In the genomic region with DNA sequence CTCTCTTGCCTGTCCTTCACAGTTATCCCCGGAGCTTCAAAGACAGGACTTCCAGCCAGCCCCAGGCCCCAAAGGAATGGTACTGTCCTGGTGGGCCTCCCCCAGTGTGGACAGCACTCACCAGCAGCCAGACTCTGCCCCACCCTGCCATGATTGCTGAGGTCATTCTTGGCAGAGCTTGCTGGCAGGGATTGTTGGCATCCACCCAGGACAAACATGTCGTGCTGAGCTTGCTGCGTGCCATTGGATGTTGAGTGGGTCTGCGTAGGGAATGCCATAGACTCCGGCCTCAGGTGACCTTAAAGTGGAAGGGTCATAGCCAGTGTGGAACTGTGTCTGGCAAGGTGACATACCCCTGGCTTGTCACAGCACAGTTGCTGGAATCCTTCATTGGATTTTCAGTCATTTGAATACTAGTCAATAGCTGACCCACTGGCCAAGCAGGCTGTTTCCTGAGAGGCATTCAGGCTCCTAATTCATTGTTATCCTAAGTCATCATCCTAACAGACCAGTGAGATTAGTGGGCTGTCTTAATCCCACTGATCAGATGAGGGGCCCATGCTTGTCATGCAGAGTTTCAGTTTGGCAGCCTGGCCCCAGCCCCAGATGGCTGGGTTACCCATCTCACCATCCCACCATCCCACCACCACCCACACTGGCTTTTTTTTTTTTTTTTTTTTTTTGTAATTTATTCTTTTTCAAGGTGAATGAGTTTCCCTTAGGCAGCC, we compare ENCODE assay signal across 10 mouse cellular contexts. TPM values are rescaled to one million over a fixed set of nuclear protein-coding genes. Genes with fewer than 3 reads are reported as not detected.
DNase-seq lines count a peak whose midpoint lies in the region; ATAC-seq lines count a peak whose summit lies in the region.
"Had no signal": no experiment of that assay in that cellular context is flagged by ENCODE, and none has a peak within 500 bp of the region (broad histone marks: within the 10 kb centered on the region; RNA-seq: fewer than 3 reads in every experiment).

No protein-coding gene starts in this region.

- no peak overlapping the region for H3K4me2 ChIP-seq in liver, embryonic 11.5 days
- 0 out of 2 replicates have a peak overlapping the region, but pooled peaks have one; percentile 12 for H3K4me2 ChIP-seq in lung, embryonic 16.5 days (ENCODE audit: low read depth, low read length)
- no peak overlapping the region for H3K4me2 ChIP-seq in stomach, embryonic 14.5 days (replicated peaks; ENCODE audit: low read depth, low read length)

- DNase-seq in liver: peak; percentile 20
- no peak for DNase-seq in liver, embryonic 11.5 days (ENCODE audit: low spot score)
- DNase-seq in frontal cortex, postnatal 10 days (ENCODE audit: low spot score in 2 of 2): peak; percentile 59 to 68
- DNase-seq in heart, postnatal 4 days: peak; percentile 97
- DNase-seq in layer of hippocampus, postnatal 10 days (ENCODE audit: low spot score in 2 of 2): peak; percentile 77 to 79
- no peak for DNase-seq in thymus, postnatal 14 days

- no peaks in the 10 kb centered on the region for H3K36me3 ChIP-seq in liver, embryonic 11.5 days (ENCODE audit: control insufficient read depth, insufficient read depth, low read length)
- no peaks in the 10 kb centered on the region for H3K36me3 ChIP-seq in lung, embryonic 16.5 days (ENCODE audit: control insufficient read depth, insufficient read depth, low read length)
- no peaks in the 10 kb centered on the region for H3K36me3 ChIP-seq in stomach, embryonic 14.5 days (ENCODE audit: control insufficient read depth, insufficient read depth, low read length)

- H3K27me3 ChIP-seq in liver, embryonic 11.5 days (replicated peaks; ENCODE audit: control insufficient read depth, insufficient read depth, low read length): no peaks in the 10 kb centered on the region
- no peaks in the 10 kb centered on the region for H3K27me3 ChIP-seq in lung, embryonic 16.5 days (ENCODE audit: control insufficient read depth, insufficient read depth, low read depth, low read length)
- no peaks in the 10 kb centered on the region for H3K27me3 ChIP-seq in stomach, embryonic 14.5 days (ENCODE audit: control insufficient read depth, insufficient read depth, low read length)

- no peak overlapping the region for H3K4me3 ChIP-seq in liver, embryonic 11.5 days (ENCODE audit: low read depth, low read length)
- no peak overlapping the region for H3K4me3 ChIP-seq in lung, embryonic 16.5 days (ENCODE audit: low read length)
- H3K4me3 ChIP-seq in stomach, embryonic 14.5 days (ENCODE audit: low read depth, low read length): no peak overlapping the region

- ATAC-seq in liver, embryonic 11.5 days (replicated peaks; ENCODE audit: low FRiP score): no peak
- peak; percentile 81 for ATAC-seq in lung, embryonic 16.5 days (ENCODE audit: low read depth)
- ATAC-seq in stomach, embryonic 14.5 days (ENCODE audit: insufficient number of reproducible peaks, insufficient read depth, low FRiP score, low read depth): peak; percentile 28; the same call in 1 of the 2 replicates

- no peaks in the 10 kb centered on the region for H3K9me3 ChIP-seq in liver, embryonic 11.5 days (ENCODE audit: control insufficient read depth, low read length)
- H3K9me3 ChIP-seq in lung, embryonic 16.5 days (ENCODE audit: control insufficient read depth, low read length): no peaks in the 10 kb centered on the region
- no peaks in the 10 kb centered on the region for H3K9me3 ChIP-seq in stomach, embryonic 14.5 days (ENCODE audit: control insufficient read depth, low read depth, low read length)

- H3K9ac ChIP-seq in liver, embryonic 11.5 days (ENCODE audit: low read depth, low read length): no peak overlapping the region
- H3K9ac ChIP-seq in lung, embryonic 16.5 days (ENCODE audit: low read length): 0 out of 2 replicates have a peak overlapping the region, but pooled peaks have one; percentile 42
- no peak overlapping the region for H3K9ac ChIP-seq in stomach, embryonic 14.5 days (replicated peaks; ENCODE audit: low read depth, low read length)

- H3K27ac ChIP-seq in liver, embryonic 11.5 days (ENCODE audit: low read depth, low read length): no peak overlapping the region
- peak overlapping the region; percentile 49 for H3K27ac ChIP-seq in lung, embryonic 16.5 days (ENCODE audit: low read length)
- H3K27ac ChIP-seq in stomach, embryonic 14.5 days (ENCODE audit: low read length): no peak overlapping the region

- H3K4me1 ChIP-seq in liver, embryonic 11.5 days (replicated peaks; ENCODE audit: control insufficient read depth, insufficient read depth, low read length): no peaks in the 10 kb centered on the region
- peaks cover 43% of the 10 kb centered on the region for H3K4me1 ChIP-seq in lung, embryonic 16.5 days (replicated peaks; ENCODE audit: control insufficient read depth, insufficient read depth, low read length)
- peaks cover 14% of the 10 kb centered on the region; the same call in 1 of the 2 replicates for H3K4me1 ChIP-seq in stomach, embryonic 14.5 days (ENCODE audit: control insufficient read depth, insufficient read depth, low read length)

- 64% methylated on average over 5 of the region's 5 CpGs for WGBS in liver, embryonic 11.5 days
- WGBS in lung, embryonic 16.5 days: 10% methylated on average over 5 of the region's 5 CpGs
- WGBS in stomach, embryonic 14.5 days: 49% methylated on average over 5 of the region's 5 CpGs

RNA-seq across cellular contexts. Expression of a gene that starts 42.0 kb away (rescaled TPM):
- 1.2 and 3.3 TPM in 2 replicates for polyA plus RNA-seq in liver, embryonic 11.5 days (2014; fragmentation: Nextera tagmentation; extraction: Ambion mirVana)
- 100 to 1,000 TPM; 125 to 139 TPM for total RNA-seq in heart, postnatal 4 days (2021)
- total RNA-seq in layer of hippocampus, postnatal 10 days (2021): 100 to 1,000 TPM; 228 to 241 TPM
- polyA plus RNA-seq in lung, embryonic 16.5 days (2015; fragmentation: Nextera tagmentation; extraction: Ambion mirVana): 71.6 and 75.7 TPM in 2 replicates
- 10.2 and 14.7 TPM in 2 replicates for polyA plus RNA-seq in stomach, embryonic 14.5 days (2014; fragmentation: Nextera tagmentation; extraction: Ambion mirVana)
- total RNA-seq: neutrophil, adult 5-6 weeks had no signal

RNA-seq across cellular contexts. Expression of a gene that starts 53.9 kb away (rescaled TPM):
- not detected in 2 replicates for polyA plus RNA-seq in liver, embryonic 11.5 days (2014; fragmentation: Nextera tagmentation; extraction: Ambion mirVana)
- total RNA-seq in heart, postnatal 4 days (2021): not detected
- not detected for total RNA-seq in layer of hippocampus, postnatal 10 days (2021)
- polyA plus RNA-seq in lung, embryonic 16.5 days (2015; fragmentation: Nextera tagmentation; extraction: Ambion mirVana): 0.04 TPM in 1 of 2 replicates, not detected in the other
- polyA plus RNA-seq in stomach, embryonic 14.5 days (2014; fragmentation: Nextera tagmentation; extraction: Ambion mirVana): 7.4 and 10.9 TPM in 2 replicates
- total RNA-seq: neutrophil, adult 5-6 weeks had no signal
- polyA plus RNA-seq: embryonic facial prominence, embryonic 11.5 days had no signal

Comparison
In these comparisons a context has a peak if more than half of its experiments do, and no peak if none do; other contexts are left out.
1. DNase-seq: peak in liver (single experiment), frontal cortex, postnatal 10 days (2 of 2), heart, postnatal 4 days (single experiment) and layer of hippocampus, postnatal 10 days (2 of 2); none in liver, embryonic 11.5 days (single experiment) and thymus, postnatal 14 days (single experiment).